Mouse (Mus musculus): ENCODE measurements around the gene Cyyr1.

DNA sequence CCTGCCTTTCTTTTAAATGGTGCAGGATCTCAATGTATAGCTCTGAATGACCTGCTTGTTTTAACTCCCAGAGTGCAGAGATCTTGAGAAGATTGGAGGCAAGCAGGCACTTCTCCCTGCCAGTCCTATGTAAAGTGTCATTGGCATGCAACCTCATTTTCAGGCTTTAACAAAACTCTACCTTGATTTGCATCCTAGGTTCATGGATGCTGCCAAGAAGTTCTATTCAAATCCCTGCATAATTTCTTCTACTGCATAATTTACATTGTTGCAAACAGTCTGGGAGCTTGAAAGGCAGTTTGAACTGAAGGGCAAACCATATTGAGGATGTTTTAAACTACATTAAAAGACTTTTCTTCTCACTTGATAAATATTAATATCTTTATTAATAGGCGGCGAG lies 57.4 kb downstream of the Cyyr1 start:
- no peak for TF ChIP-seq CTCF (IDR thresholded peaks at IDR 0.05; ENCODE audit: insufficient read depth, low read depth, low read length)
- no peak for TF ChIP-seq POLR2A (IDR thresholded peaks at IDR 0.05; ENCODE audit: insufficient read depth, low read depth, low read length)
